Mouse (Mus musculus): ENCODE data around the gene D630045J12Rik. TPM values are rescaled to one million over a fixed set of nuclear protein-coding genes. Genes with fewer than 3 reads are reported as not detected.

The D630045J12Rik gene
- polyA plus RNA-seq, 1 experiment from 2014 or later: 13.6 TPM

GRCm38 (mm10) chr6:38202816-38203215, 51.0 kb downstream of the D630045J12Rik start:
- Histone ChIP-seq H3K36me3 (replicated peaks) (no peaks in the 10 kb centered on the region), H3K27me3 (peaks cover 20% of the 10 kb centered on the region), H3K4me2 (no peak overlapping the region), H3K4me1 (peaks cover 24% of the 10 kb centered on the region), H3K9ac (no peak overlapping the region), H3K9me3 (no peaks in the 10 kb centered on the region), H3K4me3 (replicated peaks) (no peak overlapping the region), H3K27ac (no peak overlapping the region)
- ATAC-seq (ENCODE audit: low FRiP score): no peak
- 89% methylated on average over 12 of the region's 12 CpGs for WGBS

GRCm38 (mm10) chr6:38201495-38201894, 52.3 kb downstream of the D630045J12Rik start:
- no peak for ATAC-seq (ENCODE audit: low FRiP score)
- Histone ChIP-seq H3K9me3 (no peaks in the 10 kb centered on the region), H3K9ac (no peak overlapping the region), H3K27ac (no peak overlapping the region), H3K27me3 (peaks cover 20% of the 10 kb centered on the region), H3K4me3 (replicated peaks) (no peak overlapping the region), H3K4me1 (peaks cover 11% of the 10 kb centered on the region), H3K36me3 (replicated peaks) (peaks cover 1% of the 10 kb centered on the region), H3K4me2 (no peak overlapping the region)
- 77% methylated on average over 5 of the region's 5 CpGs for WGBS

GRCm38 (mm10) chr6:38199599-38199998, 54.2 kb downstream of the D630045J12Rik start:
- Histone ChIP-seq H3K4me1 (no peaks in the 10 kb centered on the region; the same call in 1 of the 2 replicates), H3K27me3 (0 out of 2 replicates have a peak, but pooled peaks cover 6% of the 10 kb centered on the region), H3K4me2 (no peak overlapping the region), H3K9me3 (no peaks in the 10 kb centered on the region), H3K36me3 (replicated peaks) (peaks cover 20% of the 10 kb centered on the region), H3K9ac (no peak overlapping the region), H3K27ac (no peak overlapping the region), H3K4me3 (replicated peaks) (no peak overlapping the region)
- ATAC-seq (ENCODE audit: low FRiP score): no peak
- 92% methylated on average over 6 of the region's 6 CpGs for WGBS

GRCm38 (mm10) chr6:38198727-38199126, 55.1 kb downstream of the D630045J12Rik start:
- no peak overlapping the region for H3K27ac ChIP-seq
- H3K9me3 ChIP-seq: no peaks in the 10 kb centered on the region
- ATAC-seq (ENCODE audit: low FRiP score): no peak
- no peak overlapping the region for H3K4me3 ChIP-seq (replicated peaks)
- 83% methylated on average over 1 of the region's 1 CpGs for WGBS
- H3K9ac ChIP-seq: no peak overlapping the region
- peaks cover 28% of the 10 kb centered on the region for H3K36me3 ChIP-seq (replicated peaks)
- no peaks in the 10 kb centered on the region; the same call in 1 of the 2 replicates for H3K4me1 ChIP-seq
- 0 out of 2 replicates have a peak, but pooled peaks cover 6% of the 10 kb centered on the region for H3K27me3 ChIP-seq
- H3K4me2 ChIP-seq: no peak overlapping the region

GRCm38 (mm10) chr6:38196266-38197189, 57.3 kb downstream of the D630045J12Rik start:
- no peaks in the 10 kb centered on the region for H3K9me3 ChIP-seq
- peaks cover 38% of the 10 kb centered on the region for H3K36me3 ChIP-seq (replicated peaks)
- H3K4me3 ChIP-seq (replicated peaks): no peak overlapping the region
- H3K4me2 ChIP-seq: no peak overlapping the region
- no peak for ATAC-seq (ENCODE audit: low FRiP score)
- H3K9ac ChIP-seq: no peak overlapping the region
- H3K27me3 ChIP-seq: no peaks in the 10 kb centered on the region
- H3K27ac ChIP-seq: no peak overlapping the region
- WGBS: 92% methylated on average over 24 of the region's 24 CpGs
- H3K4me1 ChIP-seq: no peaks in the 10 kb centered on the region

GRCm38 (mm10) chr6:38195306-38195705, 58.5 kb downstream of the D630045J12Rik start:
- Histone ChIP-seq H3K9me3 (no peaks in the 10 kb centered on the region), H3K4me2 (no peak overlapping the region), H3K27me3 (no peaks in the 10 kb centered on the region), H3K4me1 (no peaks in the 10 kb centered on the region), H3K36me3 (replicated peaks) (peaks cover 38% of the 10 kb centered on the region), H3K4me3 (replicated peaks) (no peak overlapping the region), H3K9ac (no peak overlapping the region), H3K27ac (no peak overlapping the region)
- no peak for ATAC-seq (ENCODE audit: low FRiP score)
- WGBS: 91% methylated on average over 10 of the region's 10 CpGs

- Histone ChIP-seq H3K4me2 (no peak overlapping the region), H3K9ac (no peak overlapping the region), H3K9me3 (no peaks in the 10 kb centered on the region), H3K27me3 (no peaks in the 10 kb centered on the region), H3K4me1 (no peaks in the 10 kb centered on the region), H3K4me3 (replicated peaks) (no peak overlapping the region), H3K27ac (no peak overlapping the region), H3K36me3 (replicated peaks) (peaks cover 47% of the 10 kb centered on the region)
- ATAC-seq (ENCODE audit: low FRiP score): no peak
- WGBS: 90% methylated on average over 7 of the region's 7 CpGs
These were observed 59.8 kb downstream of the D630045J12Rik start for GRCm38 (mm10) chr6:38194046-38194445.

- WGBS: 96% methylated on average over 7 of the region's 7 CpGs
- H3K4me3 ChIP-seq (replicated peaks): no peak overlapping the region
- H3K9ac ChIP-seq: no peak overlapping the region
- ATAC-seq (ENCODE audit: low FRiP score): no peak
- no peaks in the 10 kb centered on the region for H3K27me3 ChIP-seq
- peaks cover 55% of the 10 kb centered on the region for H3K36me3 ChIP-seq (replicated peaks)
- no peak overlapping the region for H3K27ac ChIP-seq
- no peak overlapping the region for H3K4me2 ChIP-seq
- no peaks in the 10 kb centered on the region for H3K9me3 ChIP-seq
- no peaks in the 10 kb centered on the region for H3K4me1 ChIP-seq
These were observed 60.9 kb downstream of the D630045J12Rik start for GRCm38 (mm10) chr6:38192952-38193351.

GRCm38 (mm10) chr6:38186312-38186950, 67.4 kb downstream of the D630045J12Rik start:
- Histone ChIP-seq H3K4me3 (replicated peaks) (no peak overlapping the region), H3K27ac (no peak overlapping the region), H3K9ac (no peak overlapping the region), H3K4me1 (peaks cover 6% of the 10 kb centered on the region), H3K9me3 (no peaks in the 10 kb centered on the region), H3K4me2 (no peak overlapping the region), H3K27me3 (no peaks in the 10 kb centered on the region), H3K36me3 (replicated peaks) (peaks cover 50% of the 10 kb centered on the region)
- WGBS: 93% methylated on average over 8 of the region's 8 CpGs
- ATAC-seq (ENCODE audit: low FRiP score): no peak

GRCm38 (mm10) chr6:38184791-38185190, 69.0 kb downstream of the D630045J12Rik start:
- Histone ChIP-seq H3K9ac (no peak overlapping the region), H3K36me3 (replicated peaks) (peaks cover 55% of the 10 kb centered on the region), H3K4me1 (peaks cover 6% of the 10 kb centered on the region), H3K27ac (no peak overlapping the region), H3K27me3 (no peaks in the 10 kb centered on the region), H3K4me3 (replicated peaks) (no peak overlapping the region), H3K4me2 (no peak overlapping the region), H3K9me3 (no peaks in the 10 kb centered on the region)
- WGBS: 73% methylated on average over 8 of the region's 8 CpGs
- ATAC-seq (ENCODE audit: low FRiP score): no peak

GRCm38 (mm10) chr6:38181756-38182318, 72.0 kb downstream of the D630045J12Rik start:
- no peak for ATAC-seq (ENCODE audit: low FRiP score)
- H3K27ac ChIP-seq: no peak overlapping the region

GRCm38 (mm10) chr6:38180669-38181068, 73.1 kb downstream of the D630045J12Rik start:
- Histone ChIP-seq H3K9ac (no peak overlapping the region), H3K4me1 (peaks cover 6% of the 10 kb centered on the region), H3K9me3 (no peaks in the 10 kb centered on the region), H3K27ac (no peak overlapping the region), H3K4me3 (replicated peaks) (no peak overlapping the region), H3K4me2 (no peak overlapping the region), H3K27me3 (no peaks in the 10 kb centered on the region), H3K36me3 (replicated peaks) (peaks cover 65% of the 10 kb centered on the region)
- ATAC-seq (ENCODE audit: low FRiP score): no peak
- WGBS: 55% methylated on average over 5 of the region's 5 CpGs

More at GRCm38 (mm10) chr6:38181756-38182318, 72.0 kb downstream of the D630045J12Rik start:
- Histone ChIP-seq H3K4me3 (replicated peaks) (no peak overlapping the region), H3K4me2 (no peak overlapping the region), H3K27me3 (no peaks in the 10 kb centered on the region), H3K9me3 (no peaks in the 10 kb centered on the region), H3K9ac (no peak overlapping the region), H3K4me1 (peaks cover 6% of the 10 kb centered on the region), H3K36me3 (replicated peaks) (peaks cover 58% of the 10 kb centered on the region)
- 61% methylated on average over 4 of the region's 10 CpGs for WGBS
